Mouse (Mus musculus) bone marrow macrophage, adult 2 months (primary cell): ENCODE results near the gene Sdk2. TPM values are rescaled to one million over a fixed set of nuclear protein-coding genes. Genes with fewer than 3 reads are reported as not detected.

ENCODE experiments used
- H3K27ac ChIP-seq: 2 replicates; pipeline ENCODE4 v1.5.1; 2012; ENCODE audit warnings: low read depth, low read length; ENCODE audit not compliant: insufficient read depth
- H3K4me1 ChIP-seq: 2 replicates; pipeline ENCODE4 v1.6.1; 2012; ENCODE audit warnings: low read length; ENCODE audit not compliant: control insufficient read depth, insufficient read depth
- H3K4me3 ChIP-seq: 2 replicates; pipeline ENCODE4 v1.5.1; 2012; ENCODE audit warnings: mild to moderate bottlenecking, low read length, moderate library complexity; ENCODE audit not compliant: insufficient read depth
- CTCF ChIP-seq: IDR thresholded peaks from 2 replicates; pipeline ENCODE4 v1.5.1; 2012; ENCODE audit warnings: low read depth, mild to moderate bottlenecking, low read length, moderate library complexity
- POLR2A ChIP-seq: IDR thresholded peaks from 2 replicates; pipeline ENCODE4 v1.6.1; 2012; ENCODE audit warnings: mild to moderate bottlenecking, low read depth, low read length, borderline replicate concordance
- polyA plus RNA-seq: library from polyadenylated mRNA; stranded (reverse); fragments of >200 nt; gene quantifications from 2 replicates; pipeline ENCODE4 v1.2.4, GENCODE M21; 2012; ENCODE audit not compliant: missing spikeins, insufficient read depth, insufficient read length

Gene Sdk2
- polyA plus RNA-seq, 1 experiment, result not detected

DNA sequence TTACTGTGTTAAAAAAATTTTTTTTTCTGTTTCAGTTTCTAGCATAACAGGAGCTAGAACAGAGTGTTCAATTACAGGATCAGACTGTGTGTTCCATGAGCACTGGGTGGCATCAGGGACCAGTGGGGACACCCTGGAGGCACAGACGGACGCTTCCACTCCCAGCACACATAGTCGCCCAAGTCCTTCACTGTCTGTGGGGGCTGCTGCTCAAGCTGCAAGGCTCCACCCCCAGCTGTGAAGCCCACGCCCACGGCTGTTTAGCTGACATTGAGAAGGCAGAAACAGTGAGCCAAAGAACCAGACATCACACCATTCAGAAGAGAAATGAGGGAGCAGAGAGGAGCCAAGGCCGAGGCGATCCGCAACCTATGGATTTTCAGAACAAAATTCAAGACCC lies 3.3 kb upstream of the Sdk2 start:
- TF ChIP-seq CTCF, result no peak
- no peak for TF ChIP-seq POLR2A

DNA sequence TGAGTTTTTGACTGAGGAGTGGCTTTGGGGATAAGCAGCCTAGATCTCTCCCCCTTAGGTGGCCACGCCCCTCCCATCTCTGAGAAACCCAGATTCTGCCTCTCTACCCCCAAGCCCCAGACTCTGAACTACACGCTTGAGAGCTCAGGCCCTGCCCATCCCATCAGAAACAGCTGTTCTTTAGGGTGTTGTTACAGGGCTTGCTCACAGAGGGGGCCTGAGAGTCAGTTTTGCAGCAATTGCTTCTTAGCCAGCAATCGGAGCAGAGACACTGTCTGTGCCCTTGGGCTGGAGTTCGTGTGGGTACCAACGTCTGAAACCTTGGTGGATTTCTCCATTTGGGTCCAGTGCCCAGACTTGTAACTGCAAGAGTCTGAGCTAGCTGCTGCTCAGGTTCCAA lies 1.5 kb upstream of the Sdk2 start:
- H3K27ac ChIP-seq, result no peak overlapping the region
- no peak overlapping the region for H3K4me3 ChIP-seq
- no peaks in the 10 kb centered on the region for H3K4me1 ChIP-seq
- TF ChIP-seq CTCF, result no peak
- no peak for TF ChIP-seq POLR2A

More for the DNA sequence above, 3.3 kb upstream of the Sdk2 start:
- Histone ChIP-seq H3K4me1 (no peaks in the 10 kb centered on the region), H3K27ac (no peak overlapping the region), H3K4me3 (no peak overlapping the region)

DNA sequence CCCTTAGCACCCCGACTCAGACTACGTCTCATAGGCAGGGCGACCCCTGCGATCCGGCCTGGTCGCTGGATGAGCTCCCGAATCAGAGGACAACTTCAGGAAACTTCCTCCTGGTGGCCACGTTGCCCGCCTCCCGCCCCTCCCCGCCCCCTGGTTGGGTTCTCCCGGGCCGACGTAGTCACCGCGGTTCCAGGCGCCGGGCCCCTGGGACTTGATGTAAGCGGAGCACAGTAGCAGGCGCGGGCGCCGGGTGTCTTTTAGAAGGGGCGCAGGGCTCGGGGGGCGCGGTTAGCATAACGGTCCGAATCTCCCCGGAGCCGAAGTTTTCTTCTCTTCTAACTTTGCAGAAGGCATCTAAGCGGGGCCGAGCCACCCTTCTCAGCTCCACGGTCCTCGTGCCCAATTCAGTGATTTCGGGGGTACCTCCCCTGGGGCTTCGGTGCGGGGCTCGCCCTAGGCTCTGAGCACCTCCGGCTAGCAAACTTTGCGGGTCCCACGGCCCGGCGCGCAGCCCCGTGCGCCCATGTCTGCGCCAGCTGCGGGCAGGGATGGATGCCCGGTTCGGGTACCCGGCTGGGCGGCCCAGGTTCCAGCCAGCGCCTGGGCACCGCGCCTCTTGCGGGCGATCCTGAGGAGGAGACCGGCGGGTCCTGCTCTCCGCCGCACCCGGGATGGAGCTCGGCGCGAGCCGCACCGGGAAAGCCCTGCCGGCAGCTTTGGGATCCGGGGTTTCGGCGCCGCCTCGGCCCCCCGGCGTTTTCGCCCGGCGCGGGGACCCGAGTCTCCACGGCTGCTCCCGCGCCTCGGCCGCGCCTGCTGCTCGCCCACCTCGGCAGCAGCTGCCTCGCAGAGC lies 522 bp downstream of the Sdk2 start:
- H3K27ac ChIP-seq, result no peak overlapping the region
- no peak for TF ChIP-seq CTCF
- no peak for TF ChIP-seq POLR2A
- no peaks in the 10 kb centered on the region for H3K4me1 ChIP-seq
- no peak overlapping the region for H3K4me3 ChIP-seq

DNA sequence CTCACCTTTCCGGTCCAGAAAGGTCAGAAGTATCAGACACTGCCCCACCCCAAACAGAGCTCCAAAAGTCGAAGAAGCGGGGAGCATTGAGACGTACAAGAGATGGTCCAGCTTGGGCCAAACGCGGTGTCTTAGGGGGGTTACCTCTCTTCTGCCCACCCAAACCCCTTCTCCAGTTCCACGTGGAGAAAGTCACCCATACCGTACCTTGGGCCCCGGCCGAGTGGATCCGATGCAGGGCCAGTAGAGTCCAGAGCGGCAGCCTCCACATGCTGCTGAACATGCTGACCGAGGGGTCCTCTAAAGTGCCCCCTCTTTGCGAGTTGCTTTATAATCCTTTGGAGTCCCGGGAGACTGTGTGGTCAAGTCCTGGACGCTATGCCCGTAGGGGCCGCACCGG lies 1.2 kb downstream of the Sdk2 start:
- no peak overlapping the region for H3K4me3 ChIP-seq
- H3K4me1 ChIP-seq, result no peaks in the 10 kb centered on the region
- H3K27ac ChIP-seq, result no peak overlapping the region
- TF ChIP-seq POLR2A (no peak), CTCF (no peak)

DNA sequence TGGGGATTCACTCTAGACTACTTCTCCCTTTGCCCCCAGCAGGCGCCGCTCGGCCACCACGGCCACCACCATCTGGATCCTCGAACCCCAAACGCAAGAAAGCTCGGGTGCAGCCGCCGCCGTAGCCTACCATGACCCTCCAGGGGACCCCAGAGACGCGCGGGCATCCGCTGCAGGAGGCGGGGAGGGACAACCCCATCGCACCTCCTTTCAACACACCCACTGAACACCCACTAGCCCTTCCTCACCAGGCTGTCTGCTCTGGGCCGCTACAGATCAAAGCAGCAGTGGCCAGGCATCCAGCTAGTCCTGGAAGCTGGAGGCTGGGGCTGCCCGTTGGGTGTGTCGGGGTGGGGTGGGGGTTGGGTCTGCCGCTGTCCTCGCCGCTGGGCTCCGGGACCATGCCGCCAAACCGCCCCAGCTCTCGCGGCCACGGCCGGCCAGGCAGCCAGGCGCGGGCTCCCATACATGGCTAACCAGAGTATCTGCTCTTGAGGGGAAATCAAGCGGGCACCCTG lies 1.9 kb downstream of the Sdk2 start:
- no peak overlapping the region for H3K27ac ChIP-seq
- H3K4me3 ChIP-seq, result no peak overlapping the region
- H3K4me1 ChIP-seq, result no peaks in the 10 kb centered on the region
- TF ChIP-seq POLR2A, result no peak
- no peak for TF ChIP-seq CTCF

DNA sequence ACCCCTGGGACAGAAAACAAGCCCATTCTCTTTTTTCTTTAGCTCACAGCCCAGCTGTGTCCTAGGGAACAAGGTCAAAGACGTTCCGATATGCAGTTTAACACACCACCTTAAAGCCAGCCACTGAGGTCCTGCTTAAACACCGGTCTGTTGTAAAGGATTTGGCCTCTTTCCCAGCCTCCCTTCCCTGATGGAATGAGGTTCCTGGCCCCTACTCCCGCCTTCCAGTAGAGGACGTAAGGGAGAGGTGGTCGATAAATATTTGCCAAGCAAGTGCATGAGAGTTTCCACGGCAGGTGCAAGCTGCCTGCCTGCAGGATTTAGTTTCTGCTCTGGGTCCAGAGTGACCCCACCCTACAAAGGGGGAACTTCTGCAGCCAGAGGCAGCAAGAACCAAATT lies 4.9 kb downstream of the Sdk2 start:
- TF ChIP-seq CTCF, result no peak
- no peak for TF ChIP-seq POLR2A
- Histone ChIP-seq H3K27ac (no peak overlapping the region), H3K4me1 (no peaks in the 10 kb centered on the region), H3K4me3 (no peak overlapping the region)

DNA sequence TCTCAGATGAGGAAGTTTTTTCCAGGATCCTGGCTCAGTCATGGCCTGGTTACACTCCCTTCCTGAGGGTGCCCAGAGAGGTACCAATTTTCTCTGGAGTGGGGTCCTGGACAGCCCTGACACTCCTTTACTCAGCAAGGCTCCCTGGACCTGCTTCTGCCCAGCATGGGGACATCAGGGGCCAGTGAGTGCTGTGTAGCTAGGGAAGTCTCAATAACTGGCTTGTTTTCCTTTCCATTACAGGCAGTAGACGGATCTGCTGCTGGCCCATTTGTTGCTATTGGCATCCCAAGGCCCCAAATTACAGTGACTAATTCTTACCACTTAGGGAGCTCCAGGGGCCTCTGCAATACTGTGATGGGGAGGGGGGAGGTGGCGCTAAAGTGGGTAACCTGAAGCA lies 5.6 kb downstream of the Sdk2 start:
- Histone ChIP-seq H3K4me3 (no peak overlapping the region), H3K27ac (no peak overlapping the region), H3K4me1 (no peaks in the 10 kb centered on the region)
- no peak for TF ChIP-seq POLR2A
- TF ChIP-seq CTCF, result no peak

DNA sequence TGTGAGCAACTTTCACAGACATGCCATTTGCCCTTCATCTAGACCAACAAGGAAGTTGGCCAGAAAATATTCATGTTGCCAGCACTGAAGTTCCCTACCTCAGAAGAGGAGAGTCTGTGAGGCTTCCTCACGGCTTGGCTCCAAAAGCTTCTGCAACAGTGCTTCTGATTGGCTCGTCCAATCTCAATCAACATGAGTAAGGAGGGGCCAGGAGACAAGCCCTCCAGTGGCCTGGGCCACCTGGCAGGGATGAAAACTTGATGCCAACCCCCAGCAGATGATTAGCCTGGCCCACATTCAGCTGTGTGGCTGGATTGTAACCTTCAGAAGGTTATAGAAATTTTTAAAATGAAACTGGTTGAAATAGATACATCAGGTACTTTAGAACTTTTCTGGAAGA lies 10.5 kb downstream of the Sdk2 start:
- Histone ChIP-seq H3K4me1 (no peaks in the 10 kb centered on the region), H3K27ac (no peak overlapping the region), H3K4me3 (no peak overlapping the region)
- TF ChIP-seq CTCF (no peak), POLR2A (no peak)

DNA sequence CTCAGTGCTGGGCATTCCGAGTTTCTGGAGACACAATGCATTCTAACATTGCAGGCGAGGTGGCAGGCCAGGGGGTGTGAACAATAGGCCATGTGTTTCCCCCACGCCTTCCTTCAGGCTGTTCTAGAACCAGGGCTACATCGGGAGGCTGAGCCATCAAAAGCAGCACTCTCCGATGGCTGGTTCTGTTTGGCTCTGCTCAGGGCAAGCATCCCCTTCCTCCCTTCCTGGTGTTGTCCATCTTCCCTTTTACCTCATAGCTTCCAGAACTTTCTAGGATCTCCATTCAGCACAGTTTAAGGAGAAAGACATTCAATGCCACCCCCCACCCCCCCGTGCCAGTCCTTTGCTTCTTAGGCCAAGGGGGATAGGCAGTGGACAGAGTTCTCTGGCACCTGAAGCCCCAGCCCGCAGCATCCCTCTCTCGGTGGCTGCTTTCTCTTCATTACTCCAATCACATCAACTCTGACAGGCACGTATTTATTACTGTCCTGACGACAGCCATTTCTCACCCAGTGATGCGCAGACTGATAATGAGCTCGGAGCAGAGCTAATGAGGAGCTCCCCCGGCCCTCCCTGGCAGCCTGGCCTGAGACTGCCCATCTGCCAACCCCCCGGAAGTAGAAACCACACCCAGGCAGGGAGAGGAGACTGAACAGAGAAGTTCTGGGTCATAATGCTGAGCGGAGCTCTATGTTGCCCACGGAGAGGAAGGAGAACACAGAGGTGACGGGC lies 12.1 kb downstream of the Sdk2 start:
- Histone ChIP-seq H3K4me3 (no peak overlapping the region), H3K4me1 (no peaks in the 10 kb centered on the region), H3K27ac (no peak overlapping the region)
- TF ChIP-seq POLR2A (no peak), CTCF (no peak)

DNA sequence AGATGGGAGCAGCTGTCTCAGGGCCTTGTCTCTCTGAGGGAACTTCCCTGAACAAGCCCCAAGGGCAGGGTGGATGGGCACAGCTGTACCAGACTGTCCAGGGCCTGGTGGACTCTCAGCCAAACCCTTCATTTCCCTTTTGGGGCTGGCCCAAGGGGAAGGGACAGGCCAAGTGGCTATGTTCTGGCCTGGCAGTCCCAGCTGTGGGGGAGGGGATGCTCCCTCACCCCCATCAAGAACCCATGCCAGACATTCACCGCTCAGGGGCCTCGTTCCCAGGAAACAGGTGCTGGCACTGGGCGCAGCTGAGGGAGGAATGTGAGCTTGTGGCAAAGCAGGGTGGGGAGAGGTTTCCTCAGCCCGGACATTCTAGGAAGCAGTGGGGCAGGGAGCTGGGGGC lies 15.5 kb downstream of the Sdk2 start:
- H3K27ac ChIP-seq, result no peak overlapping the region
- TF ChIP-seq CTCF, result no peak
- TF ChIP-seq POLR2A, result no peak
- H3K4me1 ChIP-seq, result no peaks in the 10 kb centered on the region
- H3K4me3 ChIP-seq, result no peak overlapping the region
